Mouse (Mus musculus) intestine, embryonic 16.5 days (tissue): ENCODE measurements around the gene Mindy4. TPM values are rescaled to one million over a fixed set of nuclear protein-coding genes. Genes with fewer than 3 reads are reported as not detected.

ENCODE experiments used
- ATAC-seq: fragments of 200-750 bp; cut with Nextera tagmentation; 2 replicates; pipeline ENCODE4 v1.8.0; 2017; ENCODE audit warnings: moderate TSS enrichment, moderate library complexity
- H3K27ac ChIP-seq: fragments of 300-500 bp; sonication (generic); 2 replicates; pipeline ENCODE4 v1.5.1; 2014; ENCODE audit warnings: mild to moderate bottlenecking, low read length
- H3K27me3 ChIP-seq: fragments of 300-500 bp; sonication (generic); replicated peaks from 2 replicates; pipeline ENCODE4 v1.6.1; 2014; ENCODE audit warnings: low read length, control low read depth, mixed read lengths; ENCODE audit not compliant: control insufficient read depth, insufficient read depth
- H3K36me3 ChIP-seq: fragments of 300-500 bp; sonication (generic); 2 replicates; pipeline ENCODE4 v1.6.1; 2014; ENCODE audit warnings: low read length, control low read depth; ENCODE audit not compliant: control insufficient read depth, insufficient read depth
- H3K4me1 ChIP-seq: fragments of 300-500 bp; sonication (generic); 2 replicates; pipeline ENCODE4 v1.6.1; 2014; ENCODE audit warnings: low read length, control low read depth, mixed read lengths; ENCODE audit not compliant: control insufficient read depth, insufficient read depth
- H3K4me2 ChIP-seq: fragments of 300-500 bp; sonication (generic); 2 replicates; pipeline ENCODE4 v1.6.1; 2014; ENCODE audit warnings: low read depth, low read length, control low read depth
- H3K4me3 ChIP-seq: fragments of 300-500 bp; sonication (generic); 2 replicates; pipeline ENCODE4 v1.5.1; 2014; ENCODE audit warnings: mild to moderate bottlenecking, low read length
- H3K9ac ChIP-seq: fragments of 300-500 bp; sonication (generic); 2 replicates; pipeline ENCODE4 v1.6.1; 2014; ENCODE audit warnings: low read depth, low read length
- H3K9me3 ChIP-seq: fragments of 300-500 bp; sonication (generic); 2 replicates; pipeline ENCODE4 v1.6.1; 2016; ENCODE audit warnings: low read length, control low read depth; ENCODE audit not compliant: control insufficient read depth
- WGBS: fragments of 180-500 bp; shearing (Covaris S2); extraction: QIAGEN DNeasy Blood & Tissue Kit; methylation state at CpG from one replicate; pipeline ENCODE4 v1.1.7; 2014; 5-methylcytosine and 5-hydroxymethylcytosine counted together
- polyA plus RNA-seq: library from polyadenylated mRNA; unstranded; fragments of >200 nt; fragmentation: Nextera tagmentation; extraction: Ambion mirVana; gene quantifications from 2 replicates; pipeline ENCODE4 v1.2.1, GENCODE M21; 2015

Mindy4 gene
- 5.8 and 6.4 TPM in 2 replicates for polyA plus RNA-seq

- peak within 1 kb of the TSS; percentile 66 for H3K4me2 ChIP-seq
- no peaks in the 10 kb centered on the region for H3K27me3 ChIP-seq
- no peaks in the 10 kb centered on the region for H3K36me3 ChIP-seq
- no peaks in the 10 kb centered on the region for H3K9me3 ChIP-seq
- peak within 1 kb of the TSS; percentile 64 for H3K9ac ChIP-seq
- H3K4me1 ChIP-seq, result no peaks in the 10 kb centered on the region
- WGBS, result 4% methylated on average over 32 of the region's 33 CpGs
- H3K27ac ChIP-seq, result peak within 1 kb of the TSS; percentile 59
- peak; percentile 95 for ATAC-seq
- H3K4me3 ChIP-seq, result peak within 1 kb of the TSS; percentile 57
Measured at GRCm38 (mm10) chr6:55202913-55203910, at the start of gene Mindy4. TSS of gene Mindy4 (plus strand) at chr6:55203383.

- Histone ChIP-seq H3K9ac (no peak overlapping the region), H3K27ac (no peak overlapping the region), H3K4me2 (no peak overlapping the region), H3K9me3 (no peaks in the 10 kb centered on the region), H3K4me3 (no peak overlapping the region), H3K36me3 (no peaks in the 10 kb centered on the region), H3K27me3 (no peaks in the 10 kb centered on the region), H3K4me1 (no peaks in the 10 kb centered on the region)
- WGBS, result 90% methylated on average over 1 of the region's 1 CpGs
- no peak for ATAC-seq
Measured at GRCm38 (mm10) chr6:55159256-55159655, 43.9 kb upstream of the Mindy4 start.

- 72% methylated on average over 5 of the region's 5 CpGs for WGBS
- H3K9ac ChIP-seq, result no peak overlapping the region
- H3K9me3 ChIP-seq, result no peaks in the 10 kb centered on the region
- H3K4me3 ChIP-seq, result no peak overlapping the region
- 0 out of 2 replicates have a peak, but pooled peaks cover 2% of the 10 kb centered on the region for H3K4me1 ChIP-seq
- H3K36me3 ChIP-seq, result no peaks in the 10 kb centered on the region
- ATAC-seq, result no peak
- H3K27ac ChIP-seq, result no peak overlapping the region
- H3K27me3 ChIP-seq, result no peaks in the 10 kb centered on the region
- H3K4me2 ChIP-seq, result no peak overlapping the region
Measured at GRCm38 (mm10) chr6:55161311-55161761, 41.8 kb upstream of the Mindy4 start.

- no peak overlapping the region for H3K27ac ChIP-seq
- WGBS, result 83% methylated on average over 8 of the region's 8 CpGs
- ATAC-seq, result no peak
- H3K9me3 ChIP-seq, result no peaks in the 10 kb centered on the region
- no peak overlapping the region for H3K4me3 ChIP-seq
- no peak overlapping the region for H3K4me2 ChIP-seq
- no peak overlapping the region for H3K9ac ChIP-seq
- H3K4me1 ChIP-seq, result peaks cover 2% of the 10 kb centered on the region; the same call in 1 of the 2 replicates
- no peaks in the 10 kb centered on the region for H3K36me3 ChIP-seq
- no peaks in the 10 kb centered on the region for H3K27me3 ChIP-seq
Measured at GRCm38 (mm10) chr6:55163046-55163584, 40.1 kb upstream of the Mindy4 start.

- ATAC-seq, result 0 out of 2 replicates have a peak, but pooled peaks have one; percentile 47
- Histone ChIP-seq H3K9me3 (no peaks in the 10 kb centered on the region), H3K36me3 (no peaks in the 10 kb centered on the region), H3K4me2 (no peak overlapping the region), H3K27ac (no peak overlapping the region), H3K27me3 (no peaks in the 10 kb centered on the region), H3K9ac (no peak overlapping the region), H3K4me3 (no peak overlapping the region), H3K4me1 (peaks cover 2% of the 10 kb centered on the region; the same call in 1 of the 2 replicates)
- WGBS, result 46% methylated on average over 7 of the region's 7 CpGs
Measured at GRCm38 (mm10) chr6:55166777-55167463, 36.3 kb upstream of the Mindy4 start.

GRCm38 (mm10) chr6:55169818-55170217, 33.4 kb upstream of the Mindy4 start:
- 68% methylated on average over 5 of the region's 5 CpGs for WGBS
- H3K4me2 ChIP-seq, result no peak overlapping the region
- H3K27me3 ChIP-seq, result no peaks in the 10 kb centered on the region
- no peak for ATAC-seq
- H3K36me3 ChIP-seq, result no peaks in the 10 kb centered on the region
- peaks cover 2% of the 10 kb centered on the region; the same call in 1 of the 2 replicates for H3K4me1 ChIP-seq
- no peaks in the 10 kb centered on the region for H3K9me3 ChIP-seq
- no peak overlapping the region for H3K27ac ChIP-seq
- no peak overlapping the region for H3K9ac ChIP-seq
- H3K4me3 ChIP-seq, result no peak overlapping the region

GRCm38 (mm10) chr6:55171638-55172037, 31.5 kb upstream of the Mindy4 start:
- ATAC-seq, result no peak
- Histone ChIP-seq H3K4me1 (peaks cover 4% of the 10 kb centered on the region; the same call in 1 of the 2 replicates), H3K27ac (no peak overlapping the region), H3K27me3 (no peaks in the 10 kb centered on the region), H3K4me3 (no peak overlapping the region), H3K36me3 (no peaks in the 10 kb centered on the region), H3K4me2 (no peak overlapping the region), H3K9ac (no peak overlapping the region), H3K9me3 (no peaks in the 10 kb centered on the region)
- WGBS, result 45% methylated on average over 4 of the region's 4 CpGs

GRCm38 (mm10) chr6:55173171-55173570, 30.0 kb upstream of the Mindy4 start:
- Histone ChIP-seq H3K36me3 (no peaks in the 10 kb centered on the region), H3K9me3 (no peaks in the 10 kb centered on the region), H3K27me3 (no peaks in the 10 kb centered on the region), H3K4me2 (no peak overlapping the region), H3K9ac (no peak overlapping the region), H3K4me1 (peaks cover 4% of the 10 kb centered on the region; the same call in 1 of the 2 replicates), H3K4me3 (no peak overlapping the region), H3K27ac (no peak overlapping the region)
- 73% methylated on average over 10 of the region's 10 CpGs for WGBS
- no peak for ATAC-seq

GRCm38 (mm10) chr6:55173941-55174349, 29.2 kb upstream of the Mindy4 start:
- no peak for ATAC-seq
- peaks cover 4% of the 10 kb centered on the region; the same call in 1 of the 2 replicates for H3K4me1 ChIP-seq
- no peak overlapping the region for H3K4me2 ChIP-seq
- H3K36me3 ChIP-seq, result no peaks in the 10 kb centered on the region
- H3K27ac ChIP-seq, result no peak overlapping the region
- H3K4me3 ChIP-seq, result no peak overlapping the region
- no peaks in the 10 kb centered on the region for H3K27me3 ChIP-seq
- H3K9ac ChIP-seq, result no peak overlapping the region
- WGBS, result 42% methylated on average over 3 of the region's 3 CpGs
- H3K9me3 ChIP-seq, result no peaks in the 10 kb centered on the region
